Mouse (Mus musculus): Measurements from ENCODE around the gene Dtnbp1.

Dtnbp1 gene

GRCm38 (mm10) chr13:44948320-44949250 lies 53.4 kb downstream of the Dtnbp1 start:
- DNase-seq: no peak

- no peak for DNase-seq
Observed at GRCm38 (mm10) chr13:44946880-44947635, 54.9 kb downstream of the Dtnbp1 start.

- no peak for DNase-seq
Observed at GRCm38 (mm10) chr13:44943618-44944017, 58.3 kb downstream of the Dtnbp1 start.

- DNase-seq: no peak
Observed at GRCm38 (mm10) chr13:44939326-44940035, 62.5 kb downstream of the Dtnbp1 start.

- no peak for DNase-seq
Observed at GRCm38 (mm10) chr13:44937681-44938080, 64.3 kb downstream of the Dtnbp1 start.

- no peak for DNase-seq
Observed at GRCm38 (mm10) chr13:44933575-44933974, 68.4 kb downstream of the Dtnbp1 start.

- DNase-seq: no peak
Observed at GRCm38 (mm10) chr13:44932307-44933264, 69.4 kb downstream of the Dtnbp1 start.

- no peak for DNase-seq
Observed at GRCm38 (mm10) chr13:44926311-44926710, 75.6 kb downstream of the Dtnbp1 start.

- DNase-seq: no peak
Observed at GRCm38 (mm10) chr13:44925173-44925572, 76.8 kb downstream of the Dtnbp1 start.

- no peak for DNase-seq
Observed at GRCm38 (mm10) chr13:44924042-44924441, 77.9 kb downstream of the Dtnbp1 start.

- no peak for DNase-seq
Observed at GRCm38 (mm10) chr13:44921721-44922120, 80.2 kb downstream of the Dtnbp1 start.

GRCm38 (mm10) chr13:44921095-44921494 lies 80.9 kb downstream of the Dtnbp1 start:
- no peak for DNase-seq

GRCm38 (mm10) chr13:44918269-44918668 lies 83.7 kb downstream of the Dtnbp1 start:
- DNase-seq: no peak

GRCm38 (mm10) chr13:44917202-44917601 lies 84.7 kb downstream of the Dtnbp1 start:
- DNase-seq: no peak

GRCm38 (mm10) chr13:44915945-44916344 lies 86.0 kb downstream of the Dtnbp1 start:
- DNase-seq: no peak

GRCm38 (mm10) chr13:44915382-44915781 lies 86.6 kb downstream of the Dtnbp1 start:
- no peak for DNase-seq

- no peak for DNase-seq
Observed at GRCm38 (mm10) chr13:44913560-44913959, 88.4 kb downstream of the Dtnbp1 start.

- no peak for DNase-seq
Observed at GRCm38 (mm10) chr13:44912851-44913250, 89.1 kb downstream of the Dtnbp1 start.

GRCm38 (mm10) chr13:44908790-44909189 lies 93.2 kb downstream of the Dtnbp1 start:
- DNase-seq: no peak

- DNase-seq: no peak
Observed at GRCm38 (mm10) chr13:44907702-44908101, 94.2 kb downstream of the Dtnbp1 start.

- no peak for DNase-seq
Observed at GRCm38 (mm10) chr13:44906141-44906540, 95.8 kb downstream of the Dtnbp1 start.

- no peak for DNase-seq
Observed at GRCm38 (mm10) chr13:44904271-44904670, 97.7 kb downstream of the Dtnbp1 start.
